Mouse (Mus musculus) liver, adult 2 months (tissue): ENCODE data around the gene Eepd1. TPM values are rescaled to one million over a fixed set of nuclear protein-coding genes. Genes with fewer than 3 reads are reported as not detected.
"Not testable (repeated sequence)": the region's sequence is repeated elsewhere in the genome, so short reads cannot be mapped to it uniquely, and the experiment has no call there.

Experiments
- DNase-seq: peaks from one replicate; pipeline ENCODE4 v3.0.0-alpha.2; 2011; ENCODE audit warnings: low read depth, low spot score; ENCODE audit errors: extremely low read depth
- H3K27ac ChIP-seq: fragments of 200-500 bp; replicated peaks from 2 replicates; pipeline ENCODE4 v1.5.1; 2012; ENCODE audit warnings: low read depth, mild to moderate bottlenecking, control low read depth, inconsistent platforms, low read length; ENCODE audit not compliant: insufficient read depth
- H3K27me3 ChIP-seq: fragments of 200-500 bp; 2 replicates; pipeline ENCODE4 v1.6.1; 2012; ENCODE audit warnings: mild to moderate bottlenecking, moderate library complexity, low read length, inconsistent platforms; ENCODE audit not compliant: control insufficient read depth, insufficient read depth
- H3K36me3 ChIP-seq: fragments of 200-500 bp; 2 replicates; pipeline ENCODE4 v1.6.1; 2012; ENCODE audit warnings: low read length, inconsistent platforms; ENCODE audit not compliant: control insufficient read depth, insufficient read depth
- H3K4me1 ChIP-seq: fragments of 200-500 bp; 2 replicates; pipeline ENCODE4 v1.6.1; 2011; ENCODE audit warnings: low read length; ENCODE audit not compliant: control insufficient read depth, insufficient read depth
- H3K4me3 ChIP-seq: fragments of 200-500 bp; 2 replicates; pipeline ENCODE4 v1.5.1; 2011; ENCODE audit warnings: low read depth, mild to moderate bottlenecking, control low read depth, low read length, moderate library complexity; ENCODE audit not compliant: insufficient read depth
- H3K79me2 ChIP-seq: fragments of 200-500 bp; 2 replicates; pipeline ENCODE4 v1.6.1; 2012; ENCODE audit warnings: inconsistent platforms, mild to moderate bottlenecking, low read length, moderate library complexity; ENCODE audit not compliant: control insufficient read depth, insufficient read depth
- H3K9ac ChIP-seq: fragments of 200-500 bp; 2 replicates; pipeline ENCODE4 v1.6.1; 2012; ENCODE audit warnings: low read depth, mild to moderate bottlenecking, control low read depth, inconsistent platforms, low read length
- CTCF ChIP-seq: fragments of 200-500 bp; IDR thresholded peaks from 2 replicates; pipeline ENCODE4 v1.5.1; 2011; ENCODE audit warnings: low read depth, low read length, control low read depth
- POLR2A ChIP-seq: fragments of 200-500 bp; IDR thresholded peaks from 2 replicates; pipeline ENCODE4 v1.6.1; 2011; ENCODE audit warnings: low read length, control low read depth; ENCODE audit not compliant: insufficient read depth; ENCODE audit errors: extremely low read depth
- WGBS: fragments of 180-500 bp; shearing (Covaris S2); methylation state at CpG from one replicate; pipeline ENCODE4 v1.1.7; 2018; 5-methylcytosine and 5-hydroxymethylcytosine counted together
- polyA plus RNA-seq: library from polyadenylated mRNA; depleted of rRNA; stranded (reverse); fragments of >200 nt; gene quantifications from 2 replicates; pipeline ENCODE4 v1.2.3, GENCODE M21; 2012; rRNA removed
- total RNA-seq: library from RNA; depleted of rRNA; stranded (reverse); fragments of >200 nt; gene quantifications from 2 replicates; pipeline ENCODE4 v1.2.3, GENCODE M21; 2014; rRNA removed

Eepd1 gene
- total RNA-seq (19.5 and 27.8 TPM in 2 replicates), polyA plus RNA-seq (10.8 and 11.8 TPM in 2 replicates)

DNA sequence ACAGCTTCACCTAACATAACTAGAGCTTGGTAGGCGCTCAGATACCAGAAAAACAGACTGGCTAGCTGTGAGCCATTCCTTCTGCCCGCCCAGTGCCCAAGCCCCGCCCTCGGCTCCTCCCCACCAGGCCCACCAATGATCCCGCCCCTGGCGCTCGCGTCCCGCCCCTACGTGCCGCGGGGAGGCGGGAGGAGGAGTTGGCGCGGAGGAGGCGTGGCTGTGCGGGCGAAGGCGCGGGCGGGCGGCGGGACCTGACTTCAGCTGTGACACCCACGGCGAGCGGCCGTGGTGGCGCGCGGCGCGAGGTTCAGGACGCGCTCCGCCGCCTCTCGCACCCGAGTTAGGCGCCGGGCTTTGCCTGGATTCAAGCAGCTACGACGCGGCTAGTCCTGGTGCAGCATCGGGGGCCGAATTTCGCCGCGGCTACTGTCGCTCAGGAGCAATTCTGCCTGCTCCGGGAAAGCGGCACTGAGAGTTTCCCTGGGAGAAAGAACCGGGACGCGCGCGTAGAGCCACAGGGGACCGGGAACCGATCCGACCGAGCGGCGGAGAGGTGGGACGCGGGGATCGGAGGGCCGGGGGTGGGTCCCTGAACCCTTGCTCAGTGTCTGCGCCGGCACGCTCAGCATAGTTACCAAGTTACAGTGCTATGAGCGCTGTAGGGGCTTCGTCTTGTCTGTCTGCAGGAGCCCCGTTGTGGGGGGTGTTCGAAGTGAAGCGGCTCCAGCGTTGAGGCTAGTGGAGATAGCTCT, at the start of gene Eepd1:
Gene Eepd1 (plus strand): TSS at position 204 of the 752 bp plus-strand sequence.
- H3K9ac ChIP-seq = peak within 1 kb of the TSS; percentile 99
- no peaks in the 10 kb centered on the region for H3K27me3 ChIP-seq
- peak within 1 kb of the TSS; percentile 98 for H3K4me3 ChIP-seq
- peak; percentile 86; the same call in 1 of the 2 replicates for TF ChIP-seq POLR2A
- no peak for TF ChIP-seq CTCF
- peak; percentile 82 for DNase-seq
- peaks cover 8% of the 10 kb centered on the region; the same call in 1 of the 2 replicates for H3K79me2 ChIP-seq
- H3K36me3 ChIP-seq = no peaks in the 10 kb centered on the region
- under 1% methylated on average over 75 of the region's 75 CpGs for WGBS
- H3K27ac ChIP-seq = peak within 1 kb of the TSS; percentile 96
- H3K4me1 ChIP-seq = peaks cover 40% of the 10 kb centered on the region

DNA sequence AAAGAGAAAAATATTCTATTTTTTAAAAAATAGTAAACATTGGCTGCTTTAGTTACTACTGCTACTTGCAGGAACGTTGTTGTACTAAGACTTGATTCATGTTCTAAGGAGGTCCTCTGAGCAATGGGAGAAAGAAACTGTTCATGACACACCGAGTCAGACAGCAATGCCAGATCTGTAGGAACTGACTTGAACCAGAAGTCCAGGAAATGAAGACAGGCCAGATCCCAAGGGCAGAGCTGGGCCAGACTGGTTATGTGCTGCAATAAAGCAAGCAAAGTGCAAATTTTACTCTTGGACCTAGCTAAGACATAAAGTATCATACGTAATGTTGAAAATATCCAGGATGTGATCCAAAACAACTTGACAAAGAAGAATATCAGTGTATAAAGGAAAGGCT, 42.5 kb upstream of the Eepd1 start:
- Histone ChIP-seq H3K36me3 (no peaks in the 10 kb centered on the region), H3K4me1 (no peaks in the 10 kb centered on the region), H3K9ac (no peak overlapping the region), H3K27ac (no peak overlapping the region), H3K4me3 (no peak overlapping the region), H3K79me2 (no peaks in the 10 kb centered on the region), H3K27me3 (no peaks in the 10 kb centered on the region)
- TF ChIP-seq POLR2A = no peak
- no peak for TF ChIP-seq CTCF
- 88% methylated on average over 3 of the region's 3 CpGs for WGBS
- DNase-seq = no peak

DNA sequence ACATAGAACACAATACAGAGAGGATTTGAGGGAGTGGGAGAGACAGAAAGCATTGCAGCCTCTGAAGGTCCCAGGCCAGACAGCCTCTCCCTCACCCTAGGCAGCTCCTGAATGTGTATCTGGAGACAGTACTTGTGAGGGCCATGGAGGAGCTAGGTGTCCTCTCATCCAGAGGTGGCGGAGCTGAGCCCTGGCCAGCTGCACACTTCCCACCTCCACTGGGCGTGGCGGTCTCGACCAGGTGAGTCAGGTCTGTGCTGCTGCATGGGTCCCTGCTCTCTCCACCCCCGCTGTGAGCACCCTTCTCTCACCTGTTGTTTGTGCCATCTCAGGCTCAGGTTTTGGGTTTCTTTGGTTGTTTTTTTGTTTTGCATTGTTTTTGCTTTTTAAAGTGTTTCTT, 41.3 kb upstream of the Eepd1 start:
- H3K4me1 ChIP-seq, H3K36me3 ChIP-seq, H3K27ac ChIP-seq, H3K79me2 ChIP-seq, H3K9ac ChIP-seq, H3K4me3 ChIP-seq, DNase-seq, H3K27me3 ChIP-seq: not testable (repeated sequence)
- WGBS = 93% methylated on average over 5 of the region's 5 CpGs

DNA sequence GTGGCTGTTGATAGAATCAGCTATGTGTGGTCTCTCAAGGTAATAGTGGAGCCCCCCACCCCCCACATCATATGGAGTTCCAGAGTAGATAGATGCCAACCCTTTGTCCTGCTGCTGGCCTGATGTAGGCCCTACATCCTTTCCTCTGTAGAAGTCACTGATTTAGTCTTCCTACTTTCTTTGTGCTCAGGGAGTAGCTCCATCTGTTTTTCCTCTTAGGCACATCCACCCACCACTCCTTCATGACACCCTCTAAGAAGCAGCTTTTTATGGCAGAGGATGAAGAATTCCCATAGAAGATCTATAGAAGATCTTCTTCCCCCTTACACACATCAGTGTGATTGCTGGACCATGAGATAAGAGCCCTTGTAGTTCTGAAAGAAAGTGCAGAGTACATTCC, 39.3 kb upstream of the Eepd1 start:
- Histone ChIP-seq H3K9ac (no peak overlapping the region), H3K4me3 (no peak overlapping the region), H3K27ac (no peak overlapping the region), H3K27me3 (no peaks in the 10 kb centered on the region), H3K4me1 (no peaks in the 10 kb centered on the region), H3K36me3 (no peaks in the 10 kb centered on the region), H3K79me2 (no peaks in the 10 kb centered on the region)
- TF ChIP-seq POLR2A (no peak), CTCF (no peak)
- no peak for DNase-seq

DNA sequence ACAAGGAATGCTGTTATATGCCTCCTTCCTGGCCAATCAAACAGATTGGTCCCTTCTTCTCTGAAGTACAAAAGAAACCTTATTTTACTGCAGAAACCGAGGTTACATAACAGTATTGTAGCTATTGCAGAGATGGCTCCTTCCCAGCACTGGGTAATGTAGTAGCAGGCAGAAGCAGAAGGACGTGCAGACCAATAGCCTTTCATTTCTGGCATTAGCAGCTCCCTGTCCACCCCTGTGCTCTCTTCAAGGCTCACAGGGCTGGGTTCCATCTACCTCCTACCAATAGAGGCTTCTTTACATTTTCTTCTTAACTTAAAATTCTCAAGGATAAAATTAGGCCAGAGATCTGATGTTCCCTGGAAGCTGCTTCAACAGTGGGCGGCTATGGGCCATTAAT, 38.3 kb upstream of the Eepd1 start:
- H3K36me3 ChIP-seq = no peaks in the 10 kb centered on the region
- WGBS = 75% methylated on average over 3 of the region's 3 CpGs
- no peak overlapping the region for H3K4me3 ChIP-seq
- TF ChIP-seq POLR2A (no peak), CTCF (no peak)
- H3K79me2 ChIP-seq = no peaks in the 10 kb centered on the region
- no peak overlapping the region for H3K27ac ChIP-seq
- no peaks in the 10 kb centered on the region for H3K4me1 ChIP-seq
- H3K27me3 ChIP-seq = no peaks in the 10 kb centered on the region
- H3K9ac ChIP-seq = no peak overlapping the region
- DNase-seq = no peak

- H3K4me1 ChIP-seq = no peaks in the 10 kb centered on the region
- no peaks in the 10 kb centered on the region for H3K79me2 ChIP-seq
- TF ChIP-seq CTCF (no peak), POLR2A (no peak)
- no peak overlapping the region for H3K4me3 ChIP-seq
- H3K9ac ChIP-seq = no peak overlapping the region
- H3K27ac ChIP-seq = no peak overlapping the region
- no peaks in the 10 kb centered on the region for H3K36me3 ChIP-seq
- DNase-seq = no peak
- no peaks in the 10 kb centered on the region for H3K27me3 ChIP-seq
These were observed 37.8 kb upstream of the Eepd1 start for GRCm38 (mm10) chr9:25443546-25443945.
